In genomic region chr7:66427437-66428161, GRCm38 (mm10) we compare ENCODE assay signal across 9 mouse cellular contexts. TPM values are rescaled to one million over a fixed set of nuclear protein-coding genes. Genes with fewer than 3 reads are reported as not detected.
A peak's percentile ranks its signal among the peaks of the same experiment; 100 is the strongest.
DNase-seq lines count a peak whose midpoint lies in the region; ATAC-seq lines count a peak whose summit lies in the region.
"Had no signal": no experiment of that assay in that cellular context is flagged by ENCODE, and none has a peak within 500 bp of the region (broad histone marks: within the 10 kb centered on the region; RNA-seq: fewer than 3 reads in every experiment).

Gene Aldh1a3, minus strand, starts transcription at chr7:66427517.

- no peak within 1 kb of the TSS for H3K27ac ChIP-seq in lung, embryonic 15.5 days
- peak within 1 kb of the TSS; percentile 49 for H3K27ac ChIP-seq in heart, embryonic 10.5 days
- no peak within 1 kb of the TSS for H3K27ac ChIP-seq in kidney, embryonic 15.5 days

- H3K9me3 ChIP-seq in lung, embryonic 15.5 days: no peaks in the 10 kb centered on the region
- no peaks in the 10 kb centered on the region for H3K9me3 ChIP-seq in heart, embryonic 10.5 days
- no peaks in the 10 kb centered on the region for H3K9me3 ChIP-seq in kidney, embryonic 15.5 days (replicated peaks)

- H3K36me3 ChIP-seq in lung, embryonic 15.5 days: no peaks in the 10 kb centered on the region
- no peaks in the 10 kb centered on the region for H3K36me3 ChIP-seq in heart, embryonic 10.5 days
- no peaks in the 10 kb centered on the region for H3K36me3 ChIP-seq in kidney, embryonic 15.5 days

- ATAC-seq in lung, embryonic 15.5 days (ENCODE audit: borderline replicate concordance, extremely low read depth, low FRiP score, low TSS enrichment): peak; percentile 89
- peak; percentile 91 for ATAC-seq in kidney, embryonic 15.5 days (replicated peaks; ENCODE audit: low FRiP score)
- 0 out of 2 replicates have a peak, but pooled peaks have one; percentile 41 for ATAC-seq in megakaryocyte-erythroid progenitor cell, adult 5-6 weeks (replicated peaks; ENCODE audit: low FRiP score, low TSS enrichment, poor library complexity, severe bottlenecking)
- ATAC-seq: Patski had no signal

- H3K4me1 ChIP-seq in lung, embryonic 15.5 days: peaks cover 19% of the 10 kb centered on the region
- H3K4me1 ChIP-seq in heart, embryonic 10.5 days: peaks cover 22% of the 10 kb centered on the region
- peaks cover 25% of the 10 kb centered on the region for H3K4me1 ChIP-seq in kidney, embryonic 15.5 days

- H3K4me2 ChIP-seq in lung, embryonic 15.5 days: peak within 1 kb of the TSS; percentile 97
- peak within 1 kb of the TSS; percentile 87 for H3K4me2 ChIP-seq in kidney, embryonic 15.5 days

- H3K9ac ChIP-seq in lung, embryonic 15.5 days: peak within 1 kb of the TSS; percentile 39; the same call in 1 of the 2 replicates
- peak within 1 kb of the TSS; percentile 17 for H3K9ac ChIP-seq in kidney, embryonic 15.5 days

- H3K4me3 ChIP-seq in lung, embryonic 15.5 days: peak within 1 kb of the TSS; percentile 50
- peak within 1 kb of the TSS; percentile 65 for H3K4me3 ChIP-seq in heart, embryonic 10.5 days
- peak within 1 kb of the TSS; percentile 51 for H3K4me3 ChIP-seq in kidney, embryonic 15.5 days (replicated peaks)

- WGBS in lung, embryonic 15.5 days: under 1% methylated on average over 53 of the region's 56 CpGs
- under 1% methylated on average over 53 of the region's 56 CpGs for WGBS in heart, embryonic 10.5 days
- WGBS in kidney, embryonic 15.5 days: under 1% methylated on average over 52 of the region's 56 CpGs

- H3K27me3 ChIP-seq in lung, embryonic 15.5 days: peaks cover 57% of the 10 kb centered on the region
- H3K27me3 ChIP-seq in heart, embryonic 10.5 days (ENCODE audit: insufficient read depth, poor library complexity, severe bottlenecking): peaks cover 77% of the 10 kb centered on the region
- H3K27me3 ChIP-seq in kidney, embryonic 15.5 days: peaks cover 61% of the 10 kb centered on the region

- no peak for DNase-seq in lung, postnatal 25 days (ENCODE audit: low spot score)
- peak; percentile 63 for DNase-seq in embryo, embryonic 10.5 days (ENCODE audit: low spot score)
- no peak for DNase-seq in heart, embryonic 10.5 days (ENCODE audit: low spot score)
- DNase-seq in urinary bladder, adult 2 months (ENCODE audit: low spot score): no peak
- DNase-seq in cerebellum, adult 18-20 months: no peak

RNA-seq across cellular contexts. Expression of gene Aldh1a3, which starts in this region (rescaled TPM):
- 1.3 TPM in 2 replicates for polyA plus RNA-seq in lung, embryonic 15.5 days (2015; fragmentation: Nextera tagmentation; extraction: Ambion mirVana)
- polyA plus RNA-seq in heart, embryonic 10.5 days (2016; fragmentation: Nextera tagmentation; extraction: Ambion mirVana): 0.95 and 1.6 TPM in 2 replicates
- 38.0 and 41.0 TPM in 2 replicates for polyA plus RNA-seq in kidney, embryonic 15.5 days (2015; fragmentation: Nextera tagmentation; extraction: Ambion mirVana)
- total RNA-seq in megakaryocyte-erythroid progenitor cell, adult 5-6 weeks (2014; fragmentation: Nextera tagmentation): 0.89 and 2.5 TPM in 2 replicates
- total RNA-seq in megakaryocyte-erythroid progenitor cell, adult 5-6 weeks (2017): 0.30 and 1.9 TPM in 2 replicates
- 16.1 and 17.5 TPM in 2 replicates for polyA plus RNA-seq in urinary bladder, adult 2 months (2012; rRNA removed)

Comparison
In these comparisons a context has a peak if more than half of its experiments do, and no peak if none do; other contexts are left out.
1. ATAC-seq: peak in every context shown above with its lines; median percentile 91 in kidney, embryonic 15.5 days; 89 in lung, embryonic 15.5 days; 41 in megakaryocyte-erythroid progenitor cell, adult 5-6 weeks.